Mouse (Mus musculus): ENCODE data around the gene Prss12.

DNA sequence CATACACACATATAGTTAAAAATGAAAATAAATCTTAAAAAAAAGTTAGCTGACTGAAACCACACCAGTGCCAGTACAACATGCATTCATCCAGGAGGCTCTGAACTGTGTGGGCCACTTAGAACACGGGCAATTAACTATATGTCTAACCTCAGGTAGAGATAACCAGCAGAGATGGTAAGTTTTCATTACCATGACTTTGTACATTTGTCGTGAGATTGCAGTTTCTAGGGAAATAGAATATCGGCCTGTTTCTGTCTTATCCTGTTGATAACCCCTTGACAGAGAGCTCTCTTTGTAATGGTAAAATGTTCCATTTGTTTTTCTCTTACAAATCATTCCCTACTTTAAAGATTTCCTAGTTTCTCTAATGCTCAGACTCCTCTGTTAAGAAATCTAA is 103.8 kb downstream of the Prss12 start:
- TF ChIP-seq EP300 (optimal IDR thresholded peaks at IDR 0.05) (no peak), CTCF (IDR thresholded peaks at IDR 0.05; ENCODE audit: low read depth) (no peak)
